Mouse (Mus musculus): ENCODE measurements around the gene 1600014C23Rik.

DNA sequence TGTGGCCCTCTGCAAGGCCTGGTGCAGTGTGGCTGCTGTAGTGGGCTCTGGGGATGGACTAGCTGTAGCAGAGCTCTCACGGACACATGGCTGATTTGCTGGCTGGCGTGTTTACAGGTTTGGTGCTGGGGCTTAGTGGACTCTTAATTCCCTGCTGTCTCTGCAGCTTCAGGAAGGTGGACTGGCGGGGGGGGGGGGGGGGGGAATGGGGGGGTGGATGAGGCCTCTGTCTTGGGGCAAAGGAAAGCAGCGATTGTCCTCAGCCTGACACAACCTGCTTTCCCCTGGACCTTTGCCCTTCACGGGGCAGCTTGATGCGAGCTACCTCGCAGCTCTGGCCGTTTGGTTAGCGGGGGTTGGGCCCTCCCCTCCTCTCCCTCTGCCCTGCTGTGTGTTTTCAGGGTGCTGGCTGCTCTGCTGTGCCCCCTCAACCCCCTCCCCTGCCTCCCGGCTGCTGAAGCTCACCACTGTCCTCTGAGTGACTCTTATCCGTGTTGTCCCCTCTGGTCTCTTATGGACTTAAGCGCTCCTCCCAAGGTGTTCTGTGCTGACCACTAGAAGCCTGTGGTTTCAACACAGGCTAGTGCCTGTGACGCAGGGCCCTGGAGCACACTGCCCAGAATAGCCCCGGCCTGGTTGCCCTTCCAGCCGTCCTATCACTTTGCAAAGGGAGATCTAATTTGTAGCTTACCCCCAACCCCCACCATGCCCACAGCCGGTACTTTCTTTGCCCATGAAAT lies 33.0 kb downstream of the 1600014C23Rik start:
- TF ChIP-seq CTCF (IDR thresholded peaks at IDR 0.05; ENCODE audit: extremely low read depth, insufficient read depth, insufficient read length, insufficient replicate concordance) (no peak), POLR2A (IDR thresholded peaks at IDR 0.05; ENCODE audit: low read depth, low read length) (no peak)

All from spleen, adult 2 months (tissue).